23 mouse cellular contexts compared by ENCODE assay signal in genomic region chr6:116910607-116911006, GRCm38 (mm10).
DNase-seq lines count a peak whose midpoint lies in the region; ATAC-seq and TF ChIP-seq lines count a peak whose summit lies in the region.
"Had no signal": no experiment of that assay in that cellular context is flagged by ENCODE, and none has a peak within 500 bp of the region (broad histone marks: within the 10 kb centered on the region; RNA-seq: fewer than 3 reads in every experiment).

No protein-coding gene starts in this region.

- no peak overlapping the region for H3K9ac ChIP-seq in kidney, embryonic 16.5 days (replicated peaks; ENCODE audit: low read length)
- H3K9ac ChIP-seq in liver, postnatal 0 days (replicated peaks) = no peak overlapping the region
- no peak overlapping the region for H3K9ac ChIP-seq in liver, embryonic 12.5 days
- H3K9ac ChIP-seq: embryonic facial prominence, embryonic 13.5 days; embryonic facial prominence, embryonic 15.5 days; forebrain, embryonic 12.5 days had no signal

- H3K9me3 ChIP-seq in kidney, embryonic 16.5 days (ENCODE audit: low read length) = peaks cover 5% of the 10 kb centered on the region; the same call in 1 of the 2 replicates
- H3K9me3 ChIP-seq in liver, postnatal 0 days (ENCODE audit: low read length) = no peaks in the 10 kb centered on the region
- no peaks in the 10 kb centered on the region for H3K9me3 ChIP-seq in liver, embryonic 12.5 days (replicated peaks)
- H3K9me3 ChIP-seq: embryonic facial prominence, embryonic 13.5 days; embryonic facial prominence, embryonic 15.5 days; forebrain, embryonic 10.5 days; forebrain, embryonic 12.5 days had no signal

- no peak for TF ChIP-seq CTCF in kidney, adult 2 months (conservative IDR thresholded peaks at IDR 0.05; ENCODE audit: insufficient read depth, insufficient read length, low read depth, low read length)
- no peak for TF ChIP-seq CTCF in liver, postnatal 0 days (IDR thresholded peaks at IDR 0.05; ENCODE audit: low read depth)

- no peak for TF ChIP-seq POLR2A in kidney, adult 2 months (IDR thresholded peaks at IDR 0.05; ENCODE audit: low read depth, low read length)

- no peaks in the 10 kb centered on the region for H3K4me1 ChIP-seq in kidney, adult 2 months (ENCODE audit: control insufficient read depth, insufficient read depth, low read length)
- no peaks in the 10 kb centered on the region for H3K4me1 ChIP-seq in kidney, embryonic 16.5 days (ENCODE audit: insufficient read depth, low read length)
- H3K4me1 ChIP-seq in liver, postnatal 0 days (ENCODE audit: insufficient read depth) = no peaks in the 10 kb centered on the region
- H3K4me1 ChIP-seq in liver, embryonic 12.5 days = no peaks in the 10 kb centered on the region
- H3K4me1 ChIP-seq: embryonic facial prominence, embryonic 13.5 days; embryonic facial prominence, embryonic 15.5 days; forebrain, embryonic 10.5 days; forebrain, embryonic 12.5 days had no signal

- ATAC-seq in kidney, embryonic 16.5 days (ENCODE audit: low FRiP score, low TSS enrichment) = no peak
- ATAC-seq in liver, postnatal 0 days = peak; percentile 95
- ATAC-seq in liver, embryonic 12.5 days = no peak
- ATAC-seq: forebrain, embryonic 14.5 days had no signal

- no peak overlapping the region for H3K4me3 ChIP-seq in kidney, adult 2 months (ENCODE audit: insufficient read depth, low read depth, low read length)
- H3K4me3 ChIP-seq in kidney, embryonic 16.5 days (ENCODE audit: low read length) = no peak overlapping the region
- no peak overlapping the region for H3K4me3 ChIP-seq in liver, postnatal 0 days (ENCODE audit: low read depth, low read length)
- H3K4me3 ChIP-seq in liver, embryonic 12.5 days = no peak overlapping the region
- H3K4me3 ChIP-seq: embryonic facial prominence, embryonic 13.5 days; embryonic facial prominence, embryonic 15.5 days; erythroblast, embryonic 14.5 days; forebrain, embryonic 10.5 days; forebrain, embryonic 12.5 days had no signal

- H3K27ac ChIP-seq in kidney, adult 2 months (ENCODE audit: insufficient read depth, low read depth, low read length) = no peak overlapping the region
- H3K27ac ChIP-seq in kidney, embryonic 16.5 days (ENCODE audit: low read length) = no peak overlapping the region
- H3K27ac ChIP-seq in liver, postnatal 0 days (ENCODE audit: low read depth) = no peak overlapping the region
- H3K27ac ChIP-seq in liver, embryonic 12.5 days = no peak overlapping the region
- H3K27ac ChIP-seq: embryonic facial prominence, embryonic 13.5 days; embryonic facial prominence, embryonic 15.5 days; forebrain, embryonic 10.5 days; forebrain, embryonic 12.5 days had no signal

- peak; percentile 28 for DNase-seq in kidney, adult 2 months
- DNase-seq in kidney, postnatal 4 days = no peak
- peak; percentile 1 for DNase-seq in kidney, postnatal 36 days
- DNase-seq in liver, postnatal 0 days = peak; percentile 19
- DNase-seq in right cerebral cortex, adult 18-20 months = no peak
- DNase-seq: adrenal gland, adult 2 months; adrenal gland, postnatal 10 days; adrenal gland, postnatal 25 days; cerebellum, adult 11 months; cerebellum, adult 18-20 months; cerebellum, adult 8-10 months; cerebellum, adult 9-11 months; cerebellum, postnatal 14 days; cerebellum, postnatal 36 days; embryo, embryonic 11 days had no signal

- H3K36me3 ChIP-seq in kidney, adult 2 months (ENCODE audit: control insufficient read depth, insufficient read depth, low read length) = no peaks in the 10 kb centered on the region
- H3K36me3 ChIP-seq in kidney, embryonic 16.5 days (ENCODE audit: insufficient read depth, low read length) = no peaks in the 10 kb centered on the region
- no peaks in the 10 kb centered on the region for H3K36me3 ChIP-seq in liver, postnatal 0 days (replicated peaks; ENCODE audit: insufficient read depth, low read length)
- H3K36me3 ChIP-seq in liver, embryonic 12.5 days = no peaks in the 10 kb centered on the region
- H3K36me3 ChIP-seq: embryonic facial prominence, embryonic 13.5 days; embryonic facial prominence, embryonic 15.5 days; forebrain, embryonic 10.5 days; forebrain, embryonic 12.5 days had no signal

- 79% methylated on average over 7 of the region's 7 CpGs for WGBS in kidney, adult 2 months
- 89% methylated on average over 7 of the region's 7 CpGs for WGBS in kidney, embryonic 16.5 days
- 69% methylated on average over 7 of the region's 7 CpGs for WGBS in liver, postnatal 0 days (ENCODE audit: insufficient replicate concordance)
- 77% methylated on average over 7 of the region's 7 CpGs for WGBS in liver, embryonic 12.5 days (ENCODE audit: insufficient replicate concordance)

- no peak for TF ChIP-seq EP300 in liver, postnatal 0 days (IDR thresholded peaks at IDR 0.05; ENCODE audit: low read depth)

- no peak overlapping the region for H3K4me2 ChIP-seq in kidney, embryonic 16.5 days (replicated peaks; ENCODE audit: low read depth, low read length)
- H3K4me2 ChIP-seq in liver, postnatal 0 days (ENCODE audit: low read depth, low read length) = no peak overlapping the region
- no peak overlapping the region for H3K4me2 ChIP-seq in liver, embryonic 12.5 days
- H3K4me2 ChIP-seq: embryonic facial prominence, embryonic 13.5 days; embryonic facial prominence, embryonic 15.5 days; forebrain, embryonic 12.5 days had no signal

- no peaks in the 10 kb centered on the region for H3K27me3 ChIP-seq in kidney, adult 2 months (replicated peaks; ENCODE audit: control insufficient read depth, insufficient read depth, low read length)
- no peaks in the 10 kb centered on the region for H3K27me3 ChIP-seq in kidney, embryonic 16.5 days (ENCODE audit: insufficient read depth, low read length)
- no peaks in the 10 kb centered on the region for H3K27me3 ChIP-seq in liver, postnatal 0 days (ENCODE audit: insufficient read depth, low read length)
- no peaks in the 10 kb centered on the region for H3K27me3 ChIP-seq in liver, embryonic 12.5 days (replicated peaks)
- H3K27me3 ChIP-seq: embryonic facial prominence, embryonic 13.5 days; embryonic facial prominence, embryonic 15.5 days; forebrain, embryonic 12.5 days had no signal

Comparison
In these comparisons a context has a peak if more than half of its experiments do, and no peak if none do; other contexts are left out.
1. DNase-seq: peak in kidney, adult 2 months (single experiment), kidney, postnatal 36 days (2 of 2) and liver, postnatal 0 days (single experiment); none in kidney, postnatal 4 days (0 of 2) and right cerebral cortex, adult 18-20 months (single experiment).